Mouse (Mus musculus) liver, embryonic 13.5 days (tissue): Measurements from ENCODE around the gene Olfr571. TPM values are rescaled to one million over a fixed set of nuclear protein-coding genes. Genes with fewer than 3 reads are reported as not detected.

Experiments
- ATAC-seq: fragments of 200-750 bp; cut with Nextera tagmentation; 2 replicates; pipeline ENCODE4 v1.8.0; 2017; ENCODE audit warnings: low read depth, mild to moderate bottlenecking, moderate number of reproducible peaks, moderate library complexity
- DNase-seq: peaks from one replicate; pipeline ENCODE4 v3.0.0; 2022
- H3K27ac ChIP-seq: fragments of 300-500 bp; sonication (generic); 2 replicates; pipeline ENCODE4 v1.5.1; 2015; ENCODE audit warnings: moderate library complexity, mild to moderate bottlenecking, inconsistent platforms
- H3K27me3 ChIP-seq: fragments of 300-500 bp; sonication (generic); 2 replicates; pipeline ENCODE4 v1.6.1; 2015; ENCODE audit warnings: mild to moderate bottlenecking, inconsistent platforms
- H3K36me3 ChIP-seq: fragments of 300-500 bp; sonication (generic); 2 replicates; pipeline ENCODE4 v1.6.1; 2015; ENCODE audit warnings: mild to moderate bottlenecking, inconsistent platforms
- H3K4me1 ChIP-seq: fragments of 300-500 bp; sonication (generic); replicated peaks from 2 replicates; pipeline ENCODE4 v1.6.1; 2015; ENCODE audit warnings: inconsistent platforms
- H3K4me2 ChIP-seq: fragments of 300-500 bp; sonication (generic); 2 replicates; pipeline ENCODE4 v1.6.1; 2015; ENCODE audit warnings: inconsistent platforms, mild to moderate bottlenecking, moderate library complexity
- H3K4me3 ChIP-seq: fragments of 300-500 bp; sonication (generic); replicated peaks from 2 replicates; pipeline ENCODE4 v1.5.1; 2015; ENCODE audit warnings: mild to moderate bottlenecking, inconsistent platforms
- H3K9ac ChIP-seq: fragments of 300-500 bp; sonication (generic); 2 replicates; pipeline ENCODE4 v1.6.1; 2015; ENCODE audit warnings: mild to moderate bottlenecking, inconsistent platforms
- H3K9me3 ChIP-seq: fragments of 300-500 bp; sonication (generic); replicated peaks from 2 replicates; pipeline ENCODE4 v1.6.1; 2016; ENCODE audit warnings: inconsistent platforms
- WGBS: fragments of 180-500 bp; shearing (Covaris S2); methylation state at CpG from one replicate; pipeline ENCODE4 v1.1.7; 2015; ENCODE audit not compliant: insufficient replicate concordance; 5-methylcytosine and 5-hydroxymethylcytosine counted together
- polyA plus RNA-seq: library from polyadenylated mRNA; unstranded; fragments of >200 nt; fragmentation: Nextera tagmentation; extraction: Ambion mirVana; gene quantifications from 2 replicates; pipeline ENCODE4 v1.2.1, GENCODE M21; 2015

Gene Olfr571
- polyA plus RNA-seq, 1 experiment from 2014 or later: not detected

- H3K4me3 ChIP-seq: no peak overlapping the region
- H3K27me3 ChIP-seq: no peaks in the 10 kb centered on the region
- H3K27ac ChIP-seq: no peak overlapping the region
- WGBS: 46% methylated on average over 5 of the region's 5 CpGs
- no peak for DNase-seq
- H3K9ac ChIP-seq: no peak overlapping the region
- H3K9me3 ChIP-seq: no peaks in the 10 kb centered on the region
- no peaks in the 10 kb centered on the region for H3K4me1 ChIP-seq
- ATAC-seq: no peak
- H3K36me3 ChIP-seq: no peaks in the 10 kb centered on the region
- H3K4me2 ChIP-seq: no peak overlapping the region
These were observed 931 bp downstream of the Olfr571 start for GRCm38 (mm10) chr7:102916405-102916804.

DNA sequence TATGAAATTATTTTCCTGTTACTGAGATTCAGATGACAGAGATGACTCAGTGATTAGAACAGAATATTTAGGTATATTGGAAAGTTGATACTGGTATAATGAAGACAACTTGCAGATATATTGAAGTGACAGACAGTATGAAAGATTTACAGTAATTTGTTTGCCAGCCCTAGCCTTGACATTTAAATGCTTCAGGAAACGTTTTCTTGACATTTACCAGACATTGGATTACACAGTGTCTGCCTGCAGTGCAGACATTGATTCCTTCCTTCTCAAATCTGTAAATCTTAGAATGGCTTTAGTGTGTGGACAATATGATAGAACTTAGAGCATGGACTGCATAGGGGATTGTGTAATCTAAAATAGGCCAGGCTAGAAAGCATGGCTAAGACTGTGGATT is 2.1 kb downstream of the Olfr571 start:
- Histone ChIP-seq H3K9ac (no peak overlapping the region), H3K36me3 (no peaks in the 10 kb centered on the region), H3K27ac (no peak overlapping the region), H3K9me3 (no peaks in the 10 kb centered on the region), H3K4me3 (no peak overlapping the region), H3K27me3 (no peaks in the 10 kb centered on the region), H3K4me2 (no peak overlapping the region), H3K4me1 (no peaks in the 10 kb centered on the region)
- ATAC-seq: no peak
- DNase-seq: no peak
- WGBS: 17% methylated on average over 1 of the region's 1 CpGs

- no peak within 1 kb of the TSS for H3K4me3 ChIP-seq
- H3K9me3 ChIP-seq: no peaks in the 10 kb centered on the region
- no peak within 1 kb of the TSS for H3K27ac ChIP-seq
- H3K4me2 ChIP-seq: no peak within 1 kb of the TSS
- H3K9ac ChIP-seq: no peak within 1 kb of the TSS
- no peaks in the 10 kb centered on the region for H3K27me3 ChIP-seq
- no peak for DNase-seq
- H3K4me1 ChIP-seq: no peaks in the 10 kb centered on the region
- ATAC-seq: no peak
- WGBS: 51% methylated on average over 3 of the region's 3 CpGs
- no peaks in the 10 kb centered on the region for H3K36me3 ChIP-seq
These were observed 26.6 kb downstream of the Olfr571 start, which contains the start of gene Olfr569 for GRCm38 (mm10) chr7:102890782-102891181. TSS of gene Olfr569 (minus strand) at chr7:102890882.

DNA sequence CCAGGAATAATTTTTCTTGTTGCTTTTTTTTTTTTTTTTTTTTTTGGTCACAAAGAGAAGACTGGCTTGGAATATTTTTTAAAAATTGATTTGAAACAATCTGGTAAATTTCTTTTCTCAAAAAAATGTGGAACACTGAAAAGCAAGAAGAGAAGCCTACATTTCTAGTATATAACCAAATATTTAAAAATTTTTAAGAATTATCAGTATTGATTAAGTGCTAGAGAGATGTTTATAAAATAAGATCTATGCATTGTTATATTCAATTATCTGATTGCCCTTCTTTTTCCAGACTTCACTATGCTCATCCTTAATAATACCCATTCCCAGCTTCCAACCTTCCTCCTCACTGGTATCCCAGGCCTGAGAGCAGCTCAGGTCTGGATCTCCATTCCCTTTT is 40.5 kb downstream of the Olfr571 start, which contains the start of gene Olfr568:
Gene Olfr568, plus strand, starts transcription at position 301 of the 400 bp plus-strand sequence.
- H3K9me3 ChIP-seq: no peaks in the 10 kb centered on the region
- no peak within 1 kb of the TSS for H3K27ac ChIP-seq
- no peak within 1 kb of the TSS for H3K4me2 ChIP-seq
- no peaks in the 10 kb centered on the region for H3K36me3 ChIP-seq
- no peaks in the 10 kb centered on the region for H3K4me1 ChIP-seq
- no peak for ATAC-seq
- no peak within 1 kb of the TSS for H3K4me3 ChIP-seq
- DNase-seq: no peak
- no peaks in the 10 kb centered on the region for H3K27me3 ChIP-seq
- no peak within 1 kb of the TSS for H3K9ac ChIP-seq

- no peak for ATAC-seq
- Histone ChIP-seq H3K36me3 (no peaks in the 10 kb centered on the region), H3K4me1 (no peaks in the 10 kb centered on the region), H3K9me3 (no peaks in the 10 kb centered on the region), H3K4me3 (no peak within 1 kb of the TSS), H3K9ac (no peak within 1 kb of the TSS), H3K4me2 (no peak within 1 kb of the TSS), H3K27me3 (no peaks in the 10 kb centered on the region), H3K27ac (no peak within 1 kb of the TSS)
- DNase-seq: no peak
- WGBS: 47% methylated on average over 1 of the region's 1 CpGs
These were observed 58.7 kb downstream of the Olfr571 start, which contains the start of gene Olfr566 for GRCm38 (mm10) chr7:102858665-102859064. TSS of gene Olfr566 (minus strand) at chr7:102858765.

GRCm38 (mm10) chr7:102855807-102856206 is 61.5 kb downstream of the Olfr571 start:
- no peak overlapping the region for H3K4me3 ChIP-seq
- H3K27ac ChIP-seq: no peak overlapping the region
- no peaks in the 10 kb centered on the region for H3K4me1 ChIP-seq
- no peak overlapping the region for H3K9ac ChIP-seq
- ATAC-seq (no peak), DNase-seq (no peak)
- H3K9me3 ChIP-seq: no peaks in the 10 kb centered on the region
- H3K36me3 ChIP-seq: no peaks in the 10 kb centered on the region
- H3K27me3 ChIP-seq: no peaks in the 10 kb centered on the region
- H3K4me2 ChIP-seq: no peak overlapping the region

Other genes starting within 250 kb of the Olfr571 start
- 1.6 and 1.7 TPM in 2 replicates for gene Trim68, start 230.2 kb downstream of the Olfr571 start, polyA plus RNA-seq
- not detected in 2 replicates for gene Olfr557, start 221.6 kb downstream of the Olfr571 start, polyA plus RNA-seq
- gene Olfr558, start 215.3 kb downstream of the Olfr571 start, polyA plus RNA-seq: not detected in 2 replicates
- gene Olfr33, start 198.5 kb downstream of the Olfr571 start, polyA plus RNA-seq: not detected in 2 replicates
- not detected in 2 replicates for gene Olfr559, start 190.0 kb downstream of the Olfr571 start, polyA plus RNA-seq
- gene Olfr560, start 158.2 kb downstream of the Olfr571 start, polyA plus RNA-seq: not detected in 2 replicates
- gene Olfr78, start 158.1 kb downstream of the Olfr571 start, polyA plus RNA-seq: not detected in 2 replicates
- gene Olfr561, start 146.3 kb downstream of the Olfr571 start, polyA plus RNA-seq: not detected in 2 replicates
- gene Olfr564, start 114.1 kb downstream of the Olfr571 start, polyA plus RNA-seq: not detected in 2 replicates
- gene Olfr566, start 58.8 kb downstream of the Olfr571 start, polyA plus RNA-seq: not detected in 2 replicates
- gene Olfr568, start 40.4 kb downstream of the Olfr571 start, polyA plus RNA-seq: not detected in 2 replicates
- not detected in 2 replicates for gene Olfr569, start 26.7 kb downstream of the Olfr571 start, polyA plus RNA-seq
- gene Olfr570, start 23.0 kb downstream of the Olfr571 start, polyA plus RNA-seq: not detected in 2 replicates
- not detected in 2 replicates for gene Olfr572, start 6.9 kb upstream of the Olfr571 start, polyA plus RNA-seq
- gene Olfr573-ps1, start 25.0 kb upstream of the Olfr571 start, polyA plus RNA-seq: not detected in 2 replicates
- gene Olfr574, start 30.9 kb upstream of the Olfr571 start, polyA plus RNA-seq: not detected in 2 replicates
- not detected in 2 replicates for gene Olfr575, start 41.2 kb upstream of the Olfr571 start, polyA plus RNA-seq
- gene Olfr576, start 45.1 kb upstream of the Olfr571 start, polyA plus RNA-seq: not detected in 2 replicates
- gene Olfr577, start 58.4 kb upstream of the Olfr571 start, polyA plus RNA-seq: not detected in 2 replicates
- not detected in 2 replicates for gene Olfr578, start 71.8 kb upstream of the Olfr571 start, polyA plus RNA-seq
- not detected in 2 replicates for gene Olfr582, start 120.5 kb upstream of the Olfr571 start, polyA plus RNA-seq
- not detected in 2 replicates for gene Olfr583, start 133.8 kb upstream of the Olfr571 start, polyA plus RNA-seq
- gene Olfr584, start 164.3 kb upstream of the Olfr571 start, polyA plus RNA-seq: not detected in 2 replicates
- not detected in 2 replicates for gene Olfr585, start 180.2 kb upstream of the Olfr571 start, polyA plus RNA-seq
- gene Olfr586, start 208.1 kb upstream of the Olfr571 start, polyA plus RNA-seq: not detected in 2 replicates
- not detected in 2 replicates for gene Olfr588-ps1, start 223.3 kb upstream of the Olfr571 start, polyA plus RNA-seq
- gene Olfr589, start 238.8 kb upstream of the Olfr571 start, polyA plus RNA-seq: not detected in 2 replicates